Mouse (Mus musculus) gastrocnemius, postnatal 4 days (tissue): ENCODE data around the gene Rpl36-ps4. TPM values are rescaled to one million over a fixed set of nuclear protein-coding genes. Genes with fewer than 3 reads are reported as not detected.
"Not testable (repeated sequence)": the region's sequence is repeated elsewhere in the genome, so short reads cannot be mapped to it uniquely, and the experiment has no call there.

ENCODE experiments used
- DNase-seq, 2 experiments: peaks; one replicate each; pipeline ENCODE4 v3.0.0; 2021 to 2022; ENCODE audit warnings: low spot score in 2 of 2, mixed read lengths in 2 of 2
- total RNA-seq, 2 experiments: library from RNA; stranded (reverse); gene quantifications; 2 replicates each; pipeline ENCODE4 v1.2.3; 2021

Rpl36-ps4 gene
- total RNA-seq, 2 experiments from 2014 or later = not detected

DNA sequence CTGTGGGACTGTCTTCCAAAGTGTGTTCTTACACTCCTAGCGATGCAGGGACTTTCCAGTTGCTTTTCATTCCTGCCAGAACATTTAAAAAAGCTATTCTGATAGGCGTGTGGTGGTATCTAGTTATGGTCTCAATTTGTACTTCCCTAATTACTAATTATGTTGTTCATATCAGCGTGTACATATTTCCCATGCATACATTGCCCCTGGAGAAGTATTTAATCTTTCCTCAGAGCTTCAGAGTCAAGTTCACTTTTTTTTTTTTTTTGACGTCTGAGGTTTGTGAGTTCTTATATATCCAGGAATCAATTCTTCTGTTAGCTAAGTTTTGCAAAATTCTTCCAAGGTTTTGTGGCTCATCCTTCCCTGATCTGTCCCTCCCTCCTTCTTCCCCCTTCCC, 15.4 kb downstream of the Rpl36-ps4 start:
- no peak for DNase-seq

DNA sequence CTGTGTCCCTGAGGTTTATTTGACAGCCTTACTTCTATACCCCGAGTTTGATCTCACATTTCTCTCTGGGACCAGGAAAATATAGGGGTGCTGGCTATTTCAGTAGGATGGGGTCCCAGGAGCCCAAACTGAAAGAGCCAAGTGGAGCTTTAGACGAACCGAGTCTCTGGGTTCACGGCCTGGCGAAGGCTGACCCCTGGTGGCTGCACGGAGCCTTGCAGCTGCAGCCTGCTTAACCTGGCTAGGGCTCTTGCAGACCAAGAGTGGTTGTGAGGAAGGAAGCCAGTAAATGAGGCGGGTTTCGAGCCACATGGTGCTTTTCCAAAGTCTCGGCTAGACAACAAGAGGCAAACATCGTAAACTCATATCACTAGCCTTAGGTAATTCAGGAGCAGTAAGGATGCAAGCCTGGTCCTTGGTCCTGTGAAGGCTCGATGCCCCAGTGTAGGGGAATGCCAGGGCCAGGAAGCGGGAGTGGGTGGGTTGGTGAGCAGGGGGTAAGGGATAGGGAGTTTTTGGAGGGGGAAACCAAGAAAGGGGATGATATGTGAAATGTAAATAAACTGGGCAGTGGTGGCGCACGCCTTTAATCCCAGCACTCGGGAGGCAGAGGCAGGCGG, 28.3 kb downstream of the Rpl36-ps4 start:
- peak; percentile 69 for DNase-seq

DNA sequence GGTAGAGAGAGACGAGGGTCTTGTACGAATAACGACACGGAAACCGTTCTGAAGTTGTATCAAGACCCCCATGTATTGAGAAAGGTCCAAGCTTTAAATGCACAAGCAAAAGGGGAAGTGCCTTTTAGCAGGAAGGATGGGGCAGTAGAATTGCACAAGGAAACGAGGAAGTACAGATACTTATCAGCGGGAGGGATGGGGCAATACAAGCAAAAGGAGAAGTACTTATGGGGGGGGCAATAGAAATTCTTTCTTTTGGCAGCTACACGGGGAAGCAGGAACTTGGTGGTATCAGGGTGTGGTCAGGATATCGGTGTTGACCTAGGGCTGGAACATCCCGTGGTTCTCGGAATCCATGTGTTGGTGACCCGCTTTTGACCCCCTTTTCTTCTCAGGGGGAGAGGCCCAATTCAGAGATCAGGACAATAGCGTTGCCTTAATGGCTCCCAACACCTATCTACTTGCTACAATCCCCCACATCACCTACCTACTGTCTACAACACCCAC, 33.9 kb downstream of the Rpl36-ps4 start:
- DNase-seq = not testable (repeated sequence)

DNA sequence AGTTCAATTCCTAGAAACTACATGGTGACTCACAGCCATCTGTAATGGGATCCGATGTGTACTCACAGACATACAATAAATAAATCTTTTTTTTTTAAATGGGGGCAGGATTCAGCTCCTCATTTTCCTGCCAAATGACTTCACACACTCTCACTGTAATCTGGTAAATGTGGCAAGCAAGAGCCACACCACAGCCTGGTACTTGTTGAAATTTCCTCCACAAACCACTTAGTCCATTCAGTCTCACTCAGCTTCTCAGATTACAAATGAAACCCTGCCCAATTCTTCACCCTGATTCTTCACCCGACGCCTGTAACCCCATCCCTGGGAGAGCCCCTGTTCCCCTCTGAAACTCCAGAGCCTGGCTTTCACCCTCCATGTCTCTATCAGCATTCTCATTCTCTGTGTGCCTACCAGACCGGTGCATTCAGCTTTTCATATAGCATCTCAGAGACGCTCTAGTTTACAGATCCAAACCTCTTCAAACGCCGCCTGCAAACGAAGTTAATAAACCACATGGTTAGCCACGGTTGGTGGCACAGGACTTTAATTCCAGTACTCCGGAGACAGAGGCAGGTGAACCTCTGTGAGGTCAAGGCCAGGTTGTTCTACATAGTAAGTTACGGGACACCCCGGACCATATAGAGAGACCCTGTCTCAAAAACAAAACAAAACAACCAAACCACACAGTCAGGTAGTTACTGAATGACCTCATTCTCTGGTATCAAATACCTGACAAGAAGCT, 36.5 kb downstream of the Rpl36-ps4 start:
- DNase-seq = no peak

DNA sequence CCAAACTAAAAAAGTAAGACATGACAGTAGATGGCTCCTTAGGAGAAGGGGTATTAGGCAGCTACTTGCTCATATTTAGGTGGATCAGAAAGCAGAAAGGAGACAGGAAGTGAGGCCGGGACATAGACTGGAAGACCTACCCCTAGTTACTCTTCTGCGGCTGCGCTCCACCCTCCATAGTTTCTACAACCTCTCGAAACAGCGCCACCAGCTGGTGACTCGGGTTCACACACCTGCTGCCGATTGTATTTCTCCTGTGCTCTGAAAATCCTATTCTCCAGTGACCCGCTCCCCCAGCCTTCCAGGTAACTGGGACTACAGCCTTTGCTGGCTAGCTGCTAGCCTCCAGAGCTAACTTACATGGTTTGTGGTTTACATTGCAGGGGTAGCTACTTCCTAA, 37.5 kb downstream of the Rpl36-ps4 start:
- no peak for DNase-seq

DNA sequence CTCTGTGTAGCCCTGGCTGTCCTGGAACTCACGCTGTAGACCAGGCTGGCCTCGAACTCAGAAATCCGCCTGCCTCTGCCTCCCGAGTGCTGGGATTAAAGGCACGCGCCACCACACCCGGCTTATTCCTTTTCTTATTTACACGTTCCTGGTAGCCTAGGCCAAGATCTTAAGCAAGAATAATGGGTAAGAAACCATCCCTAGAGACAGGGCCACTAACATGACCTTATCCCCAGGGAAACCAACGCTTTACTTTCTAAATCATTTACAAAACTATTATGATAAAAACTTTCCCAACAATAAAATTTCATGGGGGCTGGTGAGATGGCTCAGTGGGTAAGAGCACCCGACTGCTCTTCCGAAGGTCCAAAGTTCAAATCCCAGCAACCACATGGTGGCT, 38.6 kb downstream of the Rpl36-ps4 start:
- DNase-seq = not testable (repeated sequence)

DNA sequence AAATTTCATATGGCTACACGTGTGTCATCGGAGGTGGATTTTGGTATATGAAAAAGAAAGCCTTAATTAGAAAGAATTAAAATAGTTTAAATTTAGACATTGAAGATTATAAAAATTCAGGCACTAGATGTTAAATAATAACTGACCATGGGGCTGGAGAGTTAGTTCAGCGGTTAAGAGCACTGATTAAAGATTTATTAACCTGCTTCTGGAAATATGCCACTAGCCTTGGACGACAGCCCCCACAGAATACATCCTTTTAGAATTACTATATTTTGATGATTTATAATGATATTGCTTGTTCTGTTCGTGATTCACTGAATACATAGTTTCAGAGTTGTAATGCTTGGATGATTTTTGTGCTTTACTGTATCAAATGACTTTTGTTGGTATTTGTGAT, 39.2 kb downstream of the Rpl36-ps4 start:
- not testable (repeated sequence) for DNase-seq

DNA sequence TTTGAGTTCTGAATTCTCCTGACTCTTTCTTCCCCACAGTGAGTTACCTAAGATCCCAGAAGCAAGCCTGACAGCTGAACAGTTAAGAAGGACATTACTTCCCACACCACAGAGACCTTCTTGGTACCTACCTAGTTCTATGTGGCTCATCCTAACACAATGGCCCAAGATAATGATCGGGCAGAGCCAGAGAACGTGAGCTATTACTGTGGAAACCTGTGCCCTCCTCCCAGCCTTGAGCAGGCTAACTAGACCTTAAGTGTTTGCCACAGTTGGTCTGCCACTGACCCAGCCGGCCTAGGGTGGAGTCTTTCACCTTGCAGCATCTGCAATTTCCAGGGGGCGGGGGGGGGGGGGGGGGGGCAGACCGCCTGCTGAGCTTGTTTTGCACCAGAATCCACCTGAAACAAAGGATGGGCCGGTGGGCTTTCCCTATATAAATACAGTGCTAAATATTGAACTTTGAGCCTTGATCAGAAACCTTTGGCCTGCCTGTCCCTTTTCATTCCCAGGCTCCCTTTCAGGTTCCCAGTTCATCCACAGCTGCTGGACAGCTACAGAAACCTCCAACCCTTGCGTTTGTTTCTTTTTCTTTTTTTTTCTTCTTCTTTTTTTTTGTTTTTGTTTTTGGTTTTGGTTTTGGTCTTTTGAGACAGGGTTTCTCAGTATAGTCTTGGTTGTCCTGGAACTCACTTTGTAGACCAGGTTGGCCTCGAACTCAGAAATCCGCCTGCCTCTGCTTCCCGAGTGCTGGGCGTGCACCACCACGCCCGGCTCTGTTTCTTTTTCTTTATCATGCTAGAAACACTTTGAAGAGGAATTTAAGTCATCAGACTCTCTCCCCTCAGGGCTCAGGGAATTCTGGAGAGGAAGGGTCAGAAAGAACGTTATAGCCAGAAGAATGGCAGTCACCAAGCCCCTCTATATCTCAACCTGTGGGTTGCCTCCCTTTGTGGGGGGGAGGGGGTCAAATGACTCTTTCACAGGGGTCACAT, 42.6 kb downstream of the Rpl36-ps4 start:
- DNase-seq = no peak

DNA sequence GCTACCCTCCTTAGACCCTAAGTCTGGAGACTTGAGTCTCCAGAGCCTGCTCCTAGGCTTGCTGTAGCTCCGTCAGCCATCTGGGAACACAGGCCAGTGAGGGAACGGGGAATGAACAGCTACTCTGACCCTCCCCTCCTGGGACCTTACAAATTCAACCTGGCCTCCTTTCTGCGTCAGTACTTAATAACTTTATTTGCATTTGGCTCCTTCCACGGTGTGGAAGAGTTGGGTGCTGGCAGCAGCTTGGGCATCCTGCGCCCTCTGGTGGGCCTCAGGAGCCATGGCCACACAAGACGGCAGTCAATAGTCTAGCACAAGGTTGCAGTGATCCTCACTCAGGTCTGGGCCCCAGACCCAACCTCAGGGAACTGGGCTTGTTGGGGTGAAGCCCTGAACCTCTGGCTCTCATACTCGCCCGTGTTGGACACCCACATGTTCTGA, 47.7 kb downstream of the Rpl36-ps4 start:
- DNase-seq = not testable (repeated sequence)

Other genes with a start within 250 kb of the Rpl36-ps4 start
- 10 to 100 TPM; 17.9 to 21.5 TPM for gene Msh2, start 248.6 kb upstream of the Rpl36-ps4 start, total RNA-seq
- not detected for gene Kcnk12, start 123.0 kb upstream of the Rpl36-ps4 start, total RNA-seq
- 10 to 100 TPM; 15.3 to 17.0 TPM for gene Msh6, start 54.1 kb downstream of the Rpl36-ps4 start, total RNA-seq
- 10 to 100 TPM; 53.3 to 59.6 TPM for gene Fbxo11, start 144.3 kb downstream of the Rpl36-ps4 start, total RNA-seq